Mouse (Mus musculus) thymus, adult 2 months (tissue): Measurements from ENCODE around the gene Irgc1.

Source experiments
- CTCF ChIP-seq: fragments of 200-500 bp; IDR thresholded peaks from 2 replicates; pipeline ENCODE4 v1.5.1; 2012; ENCODE audit warnings: mild to moderate bottlenecking, control low read depth, low read length, moderate library complexity, borderline replicate concordance; ENCODE audit not compliant: control insufficient read depth, poor library complexity, insufficient read depth; ENCODE audit errors: extremely low read depth
- POLR2A ChIP-seq: fragments of 200-500 bp; IDR thresholded peaks from 2 replicates; pipeline ENCODE4 v1.6.1; 2012; ENCODE audit warnings: mild to moderate bottlenecking, low read length, control low read depth, moderate library complexity; ENCODE audit not compliant: control insufficient read depth, poor library complexity, insufficient read depth; ENCODE audit errors: extremely low read depth

DNA sequence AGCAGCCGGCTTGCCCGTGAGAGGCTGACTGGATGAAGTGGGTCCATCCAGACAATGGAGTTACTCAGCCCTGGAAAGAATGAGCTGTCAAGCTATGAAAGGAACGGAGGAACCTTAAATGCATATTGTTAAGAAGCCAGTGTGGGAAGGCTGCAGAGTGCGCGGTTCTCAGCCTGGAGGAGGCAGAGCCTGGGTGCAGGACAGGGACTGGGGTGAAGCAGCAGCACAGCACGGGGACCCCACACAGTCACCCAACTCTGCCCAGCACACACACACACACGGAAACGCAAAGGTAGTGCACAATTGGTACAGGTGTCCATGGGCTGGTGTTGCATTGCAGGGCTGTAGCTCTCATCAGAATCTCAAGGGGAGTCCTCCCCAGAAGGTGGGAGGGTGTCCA lies 32.5 kb downstream of the Irgc1 start:
- TF ChIP-seq CTCF (no peak), POLR2A (no peak)
